Mouse (Mus musculus) cerebellum, adult 8-10 months (tissue): ENCODE data around the gene Slc51b.
A peak's percentile ranks its signal among the peaks of the same experiment; 100 is the strongest.

Experiments
- DNase-seq: peaks from one replicate; pipeline ENCODE4 v3.0.0; 2022

Slc51b gene

GRCm38 (mm10) chr9:65407861-65408260, 14.9 kb downstream of the Slc51b start:
- no peak for DNase-seq

- no peak for DNase-seq
Measured at GRCm38 (mm10) chr9:65407327-65407726, 15.4 kb downstream of the Slc51b start.

GRCm38 (mm10) chr9:65405184-65405449, 17.6 kb downstream of the Slc51b start:
- DNase-seq: no peak

GRCm38 (mm10) chr9:65404331-65405183, 18.2 kb downstream of the Slc51b start:
- DNase-seq: peak; percentile 55

GRCm38 (mm10) chr9:65399934-65400333, 22.8 kb downstream of the Slc51b start:
- DNase-seq: no peak

GRCm38 (mm10) chr9:65398279-65398678, 24.5 kb downstream of the Slc51b start, which contains the start of gene Rasl12:
Gene Rasl12 (plus strand): TSS chr9:65398506.
- DNase-seq: peak; percentile 23

- DNase-seq: no peak
Measured at GRCm38 (mm10) chr9:65394360-65394759, 28.4 kb downstream of the Slc51b start.

GRCm38 (mm10) chr9:65393606-65394005, 29.1 kb downstream of the Slc51b start:
- no peak for DNase-seq

- peak; percentile 39 for DNase-seq
Measured at GRCm38 (mm10) chr9:65392638-65393364, 30.0 kb downstream of the Slc51b start.

GRCm38 (mm10) chr9:65391613-65391964, 31.2 kb downstream of the Slc51b start, which contains the start of gene Kbtbd13:
Gene Kbtbd13 (minus strand): TSS chr9:65391652.
- no peak for DNase-seq

- DNase-seq: no peak
Measured at GRCm38 (mm10) chr9:65390752-65391612, 31.8 kb downstream of the Slc51b start.

GRCm38 (mm10) chr9:65386373-65387140, 36.2 kb downstream of the Slc51b start:
- no peak for DNase-seq

GRCm38 (mm10) chr9:65384276-65384675, 38.5 kb downstream of the Slc51b start:
- no peak for DNase-seq

GRCm38 (mm10) chr9:65382751-65383097, 40.0 kb downstream of the Slc51b start:
- no peak for DNase-seq

- no peak for DNase-seq
Measured at GRCm38 (mm10) chr9:65382031-65382750, 40.6 kb downstream of the Slc51b start.

- DNase-seq: no peak
Measured at GRCm38 (mm10) chr9:65381017-65381590, 41.7 kb downstream of the Slc51b start.

GRCm38 (mm10) chr9:65375163-65375934, 47.4 kb downstream of the Slc51b start:
- DNase-seq: no peak

- DNase-seq: no peak
Measured at GRCm38 (mm10) chr9:65374468-65375162, 48.1 kb downstream of the Slc51b start.

GRCm38 (mm10) chr9:65372449-65372848, 50.3 kb downstream of the Slc51b start:
- DNase-seq: peak; percentile 12

GRCm38 (mm10) chr9:65371756-65372155, 51.0 kb downstream of the Slc51b start:
- no peak for DNase-seq
